Mouse (Mus musculus): ENCODE measurements at regions not wholly inside any gene's neighbourhood (a gene's known extent, or its start where the extent isn't known, plus 50 kb on each side); places are given as distances from the start of the nearest gene placed in this dataset.
A peak's percentile ranks its signal among the peaks of the same experiment; 100 is the strongest.

DNA sequence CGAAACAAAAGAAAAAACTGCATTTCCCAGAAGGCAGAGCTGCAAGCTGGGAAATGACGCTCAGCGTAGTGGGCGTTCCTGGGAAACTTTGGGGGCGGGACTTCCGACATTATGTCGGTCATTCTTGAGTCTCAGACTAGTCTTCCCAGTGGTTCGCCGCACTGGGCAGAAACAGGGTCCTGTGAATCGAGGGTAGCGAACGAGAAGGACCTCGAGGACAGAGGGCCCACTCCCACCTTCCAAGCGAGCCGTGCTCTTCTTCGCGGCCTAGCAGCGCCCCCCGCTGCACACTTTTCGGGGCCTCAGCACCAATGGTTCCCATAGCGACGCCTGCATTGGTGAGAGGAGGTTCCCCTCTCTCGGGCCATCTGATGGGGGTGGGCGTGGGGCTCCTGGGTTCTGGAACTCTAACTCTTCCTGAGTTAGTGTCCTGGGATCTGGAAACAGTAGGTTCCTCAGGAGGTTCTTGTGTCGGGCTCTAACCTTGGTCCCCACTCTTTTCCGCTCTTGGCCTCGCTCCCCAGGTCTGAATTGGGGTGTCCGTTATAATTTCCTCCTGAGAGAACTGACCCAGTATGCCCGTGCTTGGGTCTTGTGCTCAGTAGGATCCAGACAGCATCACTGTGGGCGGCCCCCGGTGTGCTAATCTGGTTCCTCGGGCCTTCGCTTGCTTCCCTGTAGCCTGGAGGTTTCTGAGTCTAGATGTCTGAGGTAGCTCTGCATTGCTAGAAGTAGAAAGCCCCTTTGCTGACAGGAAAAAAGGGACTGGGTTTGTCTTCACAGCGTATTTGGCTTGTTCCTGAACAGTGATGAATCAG, 52.8 kb upstream of the Gramd1a start:
- peak overlapping the region; percentile 75 for H3K4me2 ChIP-seq (replicated peaks; ENCODE audit: low read depth, low read length)
- no peaks in the 10 kb centered on the region for H3K27me3 ChIP-seq (ENCODE audit: insufficient read depth, low read length)
- peak overlapping the region; percentile 71 for H3K4me3 ChIP-seq (ENCODE audit: low read length)
- 38% methylated on average over 34 of the region's 34 CpGs for WGBS
- no peaks in the 10 kb centered on the region for H3K9me3 ChIP-seq (ENCODE audit: low read length)
- peak; percentile 94 for ATAC-seq (ENCODE audit: low FRiP score, low TSS enrichment)
- H3K27ac ChIP-seq (ENCODE audit: low read length), result no peak overlapping the region; the same call in 1 of the 2 replicates
- peaks cover 5% of the 10 kb centered on the region; the same call in 1 of the 2 replicates for H3K36me3 ChIP-seq (ENCODE audit: insufficient read depth, low read length)
- H3K4me1 ChIP-seq (ENCODE audit: insufficient read depth, low read length), result peaks cover 7% of the 10 kb centered on the region; the same call in 1 of the 2 replicates
- peak overlapping the region; percentile 79 for H3K9ac ChIP-seq (replicated peaks; ENCODE audit: low read length)

DNA sequence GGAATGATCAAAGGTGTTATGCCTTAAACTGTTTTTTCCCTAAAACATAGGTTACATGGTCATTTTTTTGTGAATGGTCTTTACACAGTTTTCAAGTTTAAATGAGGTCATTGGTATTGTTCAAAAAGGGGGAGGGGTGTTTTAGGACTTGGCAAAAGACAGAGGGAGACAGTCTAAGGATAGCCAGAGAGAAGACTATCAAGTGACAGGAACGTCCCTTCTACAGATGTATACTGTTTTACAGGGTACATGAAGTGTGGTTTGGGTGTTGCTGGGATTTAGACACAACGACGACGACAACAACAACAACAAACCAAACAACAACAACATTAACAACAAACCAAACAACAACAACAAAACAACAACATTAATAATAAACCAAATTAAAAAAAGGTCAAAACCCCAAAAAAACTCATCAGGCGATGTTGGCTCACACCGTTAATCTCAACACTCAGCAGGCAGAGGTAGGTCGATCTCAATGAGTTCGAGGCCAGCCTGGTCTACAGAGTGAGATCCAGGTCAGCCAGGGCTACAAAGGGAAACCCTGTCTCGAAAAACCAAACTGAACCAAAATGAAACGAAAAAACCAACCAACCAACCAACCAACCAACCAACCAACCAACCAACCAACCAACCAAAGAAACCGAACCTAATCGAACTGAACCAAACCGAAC, 52.0 kb upstream of the Gramd1a start:
- H3K4me1 ChIP-seq (ENCODE audit: insufficient read depth, low read length), result peaks cover 7% of the 10 kb centered on the region; the same call in 1 of the 2 replicates
- 69% methylated on average over 13 of the region's 13 CpGs for WGBS
- no peaks in the 10 kb centered on the region for H3K9me3 ChIP-seq (ENCODE audit: low read length)
- H3K4me2 ChIP-seq (replicated peaks; ENCODE audit: low read depth, low read length), result peak overlapping the region; percentile 75
- H3K4me3 ChIP-seq (ENCODE audit: low read length), result peak overlapping the region; percentile 71
- no peaks in the 10 kb centered on the region for H3K27me3 ChIP-seq (ENCODE audit: insufficient read depth, low read length)
- H3K36me3 ChIP-seq (ENCODE audit: insufficient read depth, low read length), result peaks cover 5% of the 10 kb centered on the region; the same call in 1 of the 2 replicates
- no peak overlapping the region for H3K9ac ChIP-seq (replicated peaks; ENCODE audit: low read length)
- H3K27ac ChIP-seq (ENCODE audit: low read length), result no peak overlapping the region
- ATAC-seq (ENCODE audit: low FRiP score, low TSS enrichment), result peak; percentile 68; the same call in 1 of the 2 replicates
